Mouse (Mus musculus) left cerebral cortex, adult 2 months (tissue): Measurements from ENCODE around the gene Arntl. TPM values are rescaled to one million over a fixed set of nuclear protein-coding genes. Genes with fewer than 3 reads are reported as not detected.

Experiments
- DNase-seq, 2 experiments: peaks; one replicate each; pipeline ENCODE4 v3.0.0; 2021 to 2022; ENCODE audit warnings: low spot score in 2 of 2, mixed read lengths in 1 of 2; ENCODE audit errors: extremely low spot score in 1 of 2
- H3K27ac ChIP-seq: fragments of 200-600 bp; 2 replicates; pipeline ENCODE4 v1.8.1; 2022
- H3K4me3 ChIP-seq: fragments of 200-600 bp; 2 replicates; pipeline ENCODE4 v1.8.1; 2022
- CTCF ChIP-seq: fragments of 200-600 bp; IDR thresholded peaks from 2 replicates; pipeline ENCODE4 v1.8.1; 2022; ENCODE audit warnings: antibody characterized with exemption, mild to moderate bottlenecking, moderate library complexity
- intact Hi-C: fragments of 180-260 bp; cut with DNase I; formaldehyde crosslinking; loops from one replicate; pipeline ENCODE4 v1.15.1; 2025
- total RNA-seq, 2 experiments: library from RNA; stranded (reverse); gene quantifications; 2 replicates each; pipeline ENCODE4 v1.2.3; 2021

Gene Arntl
- total RNA-seq, 2 experiments from 2014 or later = 41.6 to 50.4 TPM

GRCm38 (mm10) chr7:113241901-113242661 lies 34.8 kb downstream of the Arntl start:
- Histone ChIP-seq H3K27ac (peak overlapping the region; percentile 13), H3K4me3 (no peak overlapping the region)
- TF ChIP-seq CTCF = no peak
- intact Hi-C loops = no loop called here
- DNase-seq = no peak

GRCm38 (mm10) chr7:113242688-113243087 lies 35.4 kb downstream of the Arntl start:
- Histone ChIP-seq H3K4me3 (no peak overlapping the region), H3K27ac (peak overlapping the region; percentile 13)
- intact Hi-C loops = no loop called here
- TF ChIP-seq CTCF = no peak
- no peak for DNase-seq

DNA sequence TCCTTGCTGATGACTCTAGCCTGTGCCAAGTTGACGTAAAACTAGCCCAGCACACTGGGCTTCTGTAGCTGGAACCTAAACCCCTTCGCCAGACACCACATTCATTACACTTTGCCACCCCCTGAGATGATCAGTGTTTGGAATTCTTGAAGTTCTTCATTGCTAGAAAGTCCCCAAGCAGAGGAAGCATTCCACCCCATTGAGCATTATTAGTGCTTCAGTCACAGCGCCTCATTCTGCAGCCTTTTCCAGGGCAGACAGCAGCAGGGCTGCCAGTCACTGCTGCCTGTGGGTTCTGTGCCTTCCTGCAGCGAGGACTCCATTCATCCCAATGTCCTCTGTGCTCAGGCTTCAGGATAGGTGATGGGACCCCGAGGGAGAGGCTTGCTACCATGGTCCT lies 37.9 kb downstream of the Arntl start:
- Histone ChIP-seq H3K27ac (peak overlapping the region; percentile 91), H3K4me3 (no peak overlapping the region)
- DNase-seq = no peak
- intact Hi-C loops = loop anchor here (5.0 kb wide), 1 partner anchor 328 kb away; no protein-coding TSS in a partner anchor
- TF ChIP-seq CTCF = no peak

DNA sequence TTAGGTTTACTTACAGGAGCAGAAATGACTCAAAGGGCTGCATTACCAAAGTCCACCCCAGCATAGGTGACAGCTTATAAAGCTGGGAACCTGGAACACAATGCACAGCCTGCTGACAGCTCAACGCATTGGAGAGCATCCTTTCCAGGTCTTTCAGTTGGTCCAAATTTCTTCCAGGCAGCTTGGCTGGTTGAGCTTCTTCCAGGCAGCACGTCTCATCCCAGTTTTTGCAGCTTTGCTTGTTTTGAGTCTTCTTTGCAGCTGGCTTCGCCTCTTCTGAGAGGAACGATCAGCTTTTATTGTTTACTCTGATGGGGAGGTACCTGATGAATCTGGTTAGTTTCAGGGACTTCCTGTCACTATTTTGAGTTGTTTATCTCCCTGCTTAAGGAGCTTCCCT lies 39.2 kb downstream of the Arntl start:
- Histone ChIP-seq H3K27ac (peak overlapping the region; percentile 91), H3K4me3 (no peak overlapping the region)
- TF ChIP-seq CTCF = no peak
- no peak for DNase-seq
- intact Hi-C loops = loop anchor here (2.0 to 5.0 kb wide), 2 partner anchors 30 to 329 kb away; no protein-coding TSS in a partner anchor

DNA sequence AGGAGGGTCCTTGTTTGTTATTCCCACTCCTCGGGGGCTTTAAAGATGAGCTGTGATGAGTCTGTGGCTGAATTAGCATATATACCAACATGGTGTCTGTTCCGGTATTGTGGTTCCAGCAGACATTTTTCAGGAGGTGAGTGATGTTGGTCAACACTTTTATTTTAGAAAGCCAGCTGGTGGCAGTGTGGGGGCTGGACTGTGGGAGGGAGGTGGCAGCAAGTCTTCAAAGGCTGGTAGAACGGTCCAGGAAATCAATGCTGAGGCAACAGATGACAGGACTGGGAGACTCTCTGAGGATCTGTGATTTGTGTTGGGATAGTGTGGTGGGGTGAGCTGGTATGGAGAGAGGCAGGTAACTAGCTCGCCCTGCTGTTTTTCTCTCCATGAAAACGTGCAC lies 39.9 kb downstream of the Arntl start:
- no peak for TF ChIP-seq CTCF
- no peak overlapping the region for H3K4me3 ChIP-seq
- DNase-seq = peak; percentile 49 to 76
- H3K27ac ChIP-seq = peak overlapping the region; percentile 91
- intact Hi-C loops = loop anchor here (2.0 to 5.0 kb wide), 2 partner anchors 30 to 330 kb away; no protein-coding TSS in a partner anchor

- peak overlapping the region; percentile 88 for H3K27ac ChIP-seq
- DNase-seq = peak; percentile 65 to 69
- TF ChIP-seq CTCF = no peak; the same call in none of the 2 replicates
- intact Hi-C loops = loop anchor here (1.0 to 5.0 kb wide), 3 partner anchors 42 to 332 kb away; partner anchors contain the start of gene Arntl
- no peak overlapping the region for H3K4me3 ChIP-seq
These were observed 42.0 kb downstream of the Arntl start for GRCm38 (mm10) chr7:113249134-113249825.

- TF ChIP-seq CTCF = peak; percentile 83
- intact Hi-C loops = loop anchor here (2.0 kb wide), 1 partner anchor 108 kb away; no protein-coding TSS in a partner anchor
- H3K27ac ChIP-seq = peak overlapping the region; percentile 88
- DNase-seq = peak; percentile 52 to 60
- H3K4me3 ChIP-seq = no peak overlapping the region
These were observed 43.2 kb downstream of the Arntl start for GRCm38 (mm10) chr7:113250433-113250991.

- intact Hi-C loops = loop anchor here (2.0 kb wide), 1 partner anchor 108 kb away; no protein-coding TSS in a partner anchor
- no peak overlapping the region for H3K4me3 ChIP-seq
- DNase-seq = no peak
- H3K27ac ChIP-seq = peak overlapping the region; percentile 88
- TF ChIP-seq CTCF = no peak
These were observed 43.7 kb downstream of the Arntl start for GRCm38 (mm10) chr7:113251001-113251400.

DNA sequence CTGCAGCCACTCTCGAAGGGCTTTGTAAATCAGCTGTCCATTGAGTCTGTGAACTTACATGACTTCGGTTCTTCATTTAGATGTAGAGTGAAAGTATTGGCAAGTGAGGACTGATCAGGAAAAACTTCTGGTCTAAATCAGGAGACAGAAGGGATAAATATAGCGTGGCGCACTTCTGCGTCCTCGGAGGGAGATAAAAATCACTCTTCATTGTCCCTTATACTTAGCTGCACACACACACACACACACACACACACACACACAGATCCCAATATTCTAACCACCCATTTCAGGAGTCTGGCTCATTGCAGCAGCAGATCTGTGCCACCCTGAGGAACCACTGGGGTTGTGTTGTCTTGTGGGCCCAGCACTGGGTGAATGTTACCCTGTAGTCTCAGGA lies 44.3 kb downstream of the Arntl start:
- no peak overlapping the region for H3K4me3 ChIP-seq
- no peak for TF ChIP-seq CTCF
- peak overlapping the region; percentile 88 for H3K27ac ChIP-seq
- intact Hi-C loops = loop anchor here (2.0 kb wide), 1 partner anchor 109 kb away; no protein-coding TSS in a partner anchor
- no peak for DNase-seq

DNA sequence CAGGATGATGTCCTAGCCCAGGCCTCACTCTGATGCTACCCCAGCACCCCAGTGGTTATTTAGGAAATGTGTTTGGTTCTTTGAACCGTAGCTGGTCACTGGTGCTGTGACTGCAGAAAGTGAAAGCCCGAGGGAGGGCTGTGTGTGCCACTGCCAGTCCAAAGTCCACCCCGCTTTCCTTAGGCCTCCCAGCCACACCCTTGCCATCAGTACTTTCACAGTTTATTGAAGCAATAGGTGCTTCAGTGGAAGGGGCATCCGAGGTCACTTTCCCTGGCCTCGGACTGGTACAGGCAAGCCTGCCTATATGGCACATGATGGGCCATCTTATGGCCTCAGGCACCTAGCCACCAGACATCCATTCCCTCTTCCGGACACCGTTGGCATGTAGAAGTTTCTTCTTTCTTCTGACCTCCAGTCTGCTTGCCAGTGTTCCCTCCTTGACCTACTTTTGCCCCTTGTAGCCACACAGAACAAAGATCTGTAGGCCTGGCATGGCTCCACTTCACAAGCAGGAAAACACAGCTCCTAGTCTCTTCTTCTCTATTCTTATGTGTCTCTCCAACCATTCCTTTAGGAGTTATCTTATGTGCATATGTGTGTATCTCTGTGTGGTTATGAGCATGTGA lies 46.6 kb downstream of the Arntl start:
- no peak overlapping the region for H3K4me3 ChIP-seq
- DNase-seq = no peak
- H3K27ac ChIP-seq = no peak overlapping the region
- intact Hi-C loops = no loop called here
- no peak for TF ChIP-seq CTCF

DNA sequence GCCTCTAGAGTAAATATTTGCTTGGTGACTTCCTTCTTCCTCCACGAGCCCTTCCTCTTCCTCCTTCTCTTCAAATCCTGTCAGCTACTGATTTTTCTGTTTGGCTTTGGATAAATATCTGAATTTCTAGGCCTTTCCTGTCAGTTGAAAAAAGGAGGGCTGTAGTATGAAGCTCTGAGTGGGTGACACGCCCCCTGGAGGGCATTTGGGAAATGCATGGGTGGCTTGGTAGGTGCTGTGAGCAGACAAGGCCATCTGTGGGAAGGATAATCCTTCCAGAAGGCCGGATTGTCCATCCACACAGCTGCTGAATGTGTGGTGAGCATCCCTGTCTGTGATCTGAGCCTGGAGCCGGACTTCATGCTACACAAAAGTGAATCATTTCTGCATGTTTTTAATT lies 48.8 kb downstream of the Arntl start:
- intact Hi-C loops = no loop called here
- H3K4me3 ChIP-seq = no peak overlapping the region
- H3K27ac ChIP-seq = no peak overlapping the region
- DNase-seq = peak in 1 of 2 experiments; percentile 47
- peak; percentile 59 for TF ChIP-seq CTCF

GRCm38 (mm10) chr7:113258430-113258829 lies 51.2 kb downstream of the Arntl start:
- TF ChIP-seq CTCF = peak; percentile 60
- intact Hi-C loops = no loop called here
- H3K27ac ChIP-seq = no peak overlapping the region
- no peak overlapping the region for H3K4me3 ChIP-seq
- DNase-seq = no peak
